Mouse (Mus musculus): ENCODE data around the gene Akap6. TPM values are rescaled to one million over a fixed set of nuclear protein-coding genes. Genes with fewer than 3 reads are reported as not detected.

Gene Akap6
- polyA plus RNA-seq, 1 experiment, result 0.59 TPM

DNA sequence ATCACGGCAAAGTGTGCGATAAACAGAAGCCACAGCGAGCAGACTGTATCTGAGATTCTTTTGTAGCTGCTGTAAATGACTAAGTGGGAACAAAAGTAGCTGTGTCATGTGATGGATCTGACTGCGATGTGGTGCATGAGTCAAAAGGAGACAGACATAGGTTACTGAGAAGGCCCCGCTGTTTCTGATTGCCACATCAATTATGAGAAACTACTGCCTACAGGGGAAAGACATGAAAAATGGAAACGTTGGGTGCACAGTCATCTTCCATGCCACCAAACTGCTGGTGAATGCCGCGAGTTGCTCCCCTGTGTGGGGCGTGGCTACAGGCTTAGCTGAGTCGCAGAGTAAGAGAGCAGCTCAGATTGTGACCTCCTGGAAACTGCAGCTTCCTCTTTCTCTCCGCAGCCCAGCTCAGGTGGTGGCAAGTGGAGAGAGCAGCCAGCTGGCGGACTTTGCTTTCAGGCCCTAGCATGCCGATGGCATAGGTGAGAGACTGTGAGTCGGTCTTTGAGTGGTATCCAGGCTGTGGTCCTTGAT lies 83.8 kb downstream of the Akap6 start:
- H3K4me3 ChIP-seq (ENCODE audit: control insufficient read depth, low read depth, low read length), result no peak overlapping the region
- no peaks in the 10 kb centered on the region for H3K4me1 ChIP-seq (ENCODE audit: control insufficient read depth, insufficient read depth, low read length)
- TF ChIP-seq CTCF (IDR thresholded peaks at IDR 0.05; ENCODE audit: control insufficient read depth, insufficient read depth, insufficient replicate concordance, low read depth, low read length) (no peak), POLR2A (IDR thresholded peaks at IDR 0.05; ENCODE audit: control insufficient read depth, low read depth, low read length) (no peak)
- no peak overlapping the region for H3K27ac ChIP-seq (ENCODE audit: control insufficient read depth, insufficient read depth, low read depth, low read length)
- no peaks in the 10 kb centered on the region for H3K36me3 ChIP-seq (ENCODE audit: control insufficient read depth, insufficient read depth, low read length)
- no peaks in the 10 kb centered on the region for H3K27me3 ChIP-seq (ENCODE audit: control insufficient read depth, insufficient read depth, low read length)

DNA sequence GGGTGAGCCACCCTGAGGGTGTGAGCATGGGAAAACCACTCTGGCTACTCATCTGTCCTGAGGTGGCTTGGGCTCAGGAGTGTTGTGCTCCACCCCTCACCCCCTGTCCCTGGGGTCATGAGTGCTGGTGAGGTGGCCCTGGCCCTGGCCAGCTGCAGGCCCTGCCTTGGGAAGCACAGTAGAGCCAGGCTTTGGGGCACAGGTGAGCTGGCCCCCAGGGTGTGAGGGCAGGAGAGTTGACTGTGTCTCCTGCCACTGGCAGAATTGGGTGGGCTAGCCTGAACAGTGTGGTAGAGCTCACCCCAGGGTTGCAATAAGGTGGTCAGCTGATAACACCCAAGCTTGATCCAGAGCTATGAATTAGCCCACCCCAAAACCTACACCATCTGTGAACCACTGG lies 86.0 kb downstream of the Akap6 start:
- H3K4me1 ChIP-seq (ENCODE audit: control insufficient read depth, insufficient read depth, low read length), result no peaks in the 10 kb centered on the region
- no peaks in the 10 kb centered on the region for H3K27me3 ChIP-seq (ENCODE audit: control insufficient read depth, insufficient read depth, low read length)
- H3K27ac ChIP-seq (ENCODE audit: control insufficient read depth, insufficient read depth, low read depth, low read length), result no peak overlapping the region
- TF ChIP-seq CTCF (IDR thresholded peaks at IDR 0.05; ENCODE audit: control insufficient read depth, insufficient read depth, insufficient replicate concordance, low read depth, low read length) (no peak), POLR2A (IDR thresholded peaks at IDR 0.05; ENCODE audit: control insufficient read depth, low read depth, low read length) (no peak)
- H3K36me3 ChIP-seq (ENCODE audit: control insufficient read depth, insufficient read depth, low read length), result no peaks in the 10 kb centered on the region
- H3K4me3 ChIP-seq (ENCODE audit: control insufficient read depth, low read depth, low read length), result no peak overlapping the region

DNA sequence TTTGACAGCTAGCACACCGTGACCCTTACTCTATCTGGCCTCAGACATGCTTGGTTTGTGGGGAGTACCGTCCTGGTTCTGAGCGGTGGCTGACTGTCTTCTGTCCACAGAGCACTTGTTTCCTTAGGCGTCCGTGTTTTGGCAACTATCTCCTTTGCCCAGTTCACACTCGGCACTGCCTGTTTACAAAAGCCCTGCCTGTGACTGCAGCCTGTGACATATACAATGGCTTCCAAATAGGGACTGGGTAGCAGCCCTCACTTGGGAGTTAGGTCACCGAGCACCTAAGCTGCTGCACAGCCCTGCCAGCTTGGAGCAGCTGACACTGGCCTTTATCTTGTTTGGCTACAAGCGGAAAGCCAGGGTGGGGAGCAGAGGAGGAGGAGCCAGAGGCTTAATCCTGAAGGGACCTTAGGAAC lies 91.2 kb downstream of the Akap6 start:
- Histone ChIP-seq H3K36me3 (ENCODE audit: control insufficient read depth, insufficient read depth, low read length) (no peaks in the 10 kb centered on the region), H3K27ac (ENCODE audit: control insufficient read depth, insufficient read depth, low read depth, low read length) (no peak overlapping the region), H3K4me3 (ENCODE audit: control insufficient read depth, low read depth, low read length) (no peak overlapping the region), H3K27me3 (ENCODE audit: control insufficient read depth, insufficient read depth, low read length) (no peaks in the 10 kb centered on the region), H3K4me1 (ENCODE audit: control insufficient read depth, insufficient read depth, low read length) (no peaks in the 10 kb centered on the region)
- TF ChIP-seq CTCF (IDR thresholded peaks at IDR 0.05; ENCODE audit: control insufficient read depth, insufficient read depth, insufficient replicate concordance, low read depth, low read length) (no peak), POLR2A (IDR thresholded peaks at IDR 0.05; ENCODE audit: control insufficient read depth, low read depth, low read length) (no peak)

DNA sequence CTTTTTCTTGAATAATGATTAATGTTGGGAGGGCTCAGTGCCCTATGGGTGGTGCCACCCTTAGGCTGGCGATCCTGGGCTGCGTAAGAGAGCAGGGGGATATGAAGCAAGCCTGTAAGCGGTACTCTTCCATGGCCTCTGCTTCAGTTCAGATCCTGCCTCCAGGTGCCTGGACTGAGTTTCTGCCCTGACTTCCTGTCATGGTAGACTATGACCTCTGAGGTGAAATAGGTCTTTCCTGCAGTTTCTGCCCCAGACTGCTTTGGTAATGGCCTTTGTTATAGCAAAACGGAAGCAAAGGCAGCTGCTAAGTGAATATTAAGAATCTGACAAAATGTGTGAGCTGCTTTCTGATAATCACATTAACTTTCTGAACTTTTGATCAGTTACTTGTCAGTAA lies 94.9 kb downstream of the Akap6 start:
- no peaks in the 10 kb centered on the region for H3K36me3 ChIP-seq (ENCODE audit: control insufficient read depth, insufficient read depth, low read length)
- H3K27ac ChIP-seq (ENCODE audit: control insufficient read depth, insufficient read depth, low read depth, low read length), result no peak overlapping the region
- H3K4me3 ChIP-seq (ENCODE audit: control insufficient read depth, low read depth, low read length), result no peak overlapping the region
- no peak for TF ChIP-seq POLR2A (IDR thresholded peaks at IDR 0.05; ENCODE audit: control insufficient read depth, low read depth, low read length)
- TF ChIP-seq CTCF (IDR thresholded peaks at IDR 0.05; ENCODE audit: control insufficient read depth, insufficient read depth, insufficient replicate concordance, low read depth, low read length), result no peak
- no peaks in the 10 kb centered on the region for H3K4me1 ChIP-seq (ENCODE audit: control insufficient read depth, insufficient read depth, low read length)
- no peaks in the 10 kb centered on the region for H3K27me3 ChIP-seq (ENCODE audit: control insufficient read depth, insufficient read depth, low read length)

DNA sequence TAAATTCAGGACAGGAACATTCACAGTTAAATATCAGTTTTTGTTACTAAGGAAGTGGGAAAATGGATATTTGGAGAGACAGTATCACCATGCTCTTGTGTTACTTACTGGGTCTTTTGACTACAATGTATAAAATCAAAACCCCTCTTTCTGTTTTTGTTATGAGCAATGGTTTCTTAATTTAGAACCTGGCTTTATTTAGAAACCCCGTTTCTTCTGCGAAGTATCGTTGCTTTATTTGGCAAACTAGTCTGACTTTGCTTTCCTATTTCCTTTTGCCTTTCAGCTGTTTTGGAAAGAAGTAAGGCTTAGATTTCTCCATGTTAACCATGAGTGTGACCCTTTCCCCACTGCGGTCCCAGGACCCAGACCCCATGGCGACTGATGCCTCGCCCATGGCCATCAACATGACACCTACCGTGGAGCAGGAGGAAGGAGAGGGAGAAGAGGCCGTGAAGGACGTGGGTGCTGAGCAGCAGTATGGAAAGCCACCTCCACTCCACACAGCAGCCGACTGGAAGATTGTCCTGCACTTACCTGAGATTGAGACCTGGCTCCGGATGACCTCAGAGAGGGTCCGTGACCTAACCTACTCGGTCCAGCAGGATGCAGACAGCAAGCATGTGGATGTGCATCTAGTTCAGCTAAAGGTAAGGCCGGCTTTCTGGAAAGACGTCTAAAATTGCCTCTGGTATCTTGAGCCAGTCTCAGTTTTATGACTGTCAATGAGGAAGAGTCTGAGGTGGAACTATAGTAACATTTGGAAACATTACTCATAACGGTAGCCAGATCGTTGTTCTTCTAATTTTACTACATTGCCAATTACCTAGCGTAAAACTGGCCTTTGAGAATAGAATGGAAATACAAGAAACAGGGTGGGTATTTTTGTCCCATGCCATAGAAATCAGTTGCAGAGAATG lies 96.6 kb downstream of the Akap6 start:
- TF ChIP-seq CTCF (IDR thresholded peaks at IDR 0.05; ENCODE audit: control insufficient read depth, insufficient read depth, insufficient replicate concordance, low read depth, low read length) (no peak), POLR2A (IDR thresholded peaks at IDR 0.05; ENCODE audit: control insufficient read depth, low read depth, low read length) (no peak)
- no peak overlapping the region for H3K27ac ChIP-seq (ENCODE audit: control insufficient read depth, insufficient read depth, low read depth, low read length)
- H3K4me3 ChIP-seq (ENCODE audit: control insufficient read depth, low read depth, low read length), result no peak overlapping the region
- no peaks in the 10 kb centered on the region for H3K27me3 ChIP-seq (ENCODE audit: control insufficient read depth, insufficient read depth, low read length)
- H3K4me1 ChIP-seq (ENCODE audit: control insufficient read depth, insufficient read depth, low read length), result no peaks in the 10 kb centered on the region
- H3K36me3 ChIP-seq (ENCODE audit: control insufficient read depth, insufficient read depth, low read length), result no peaks in the 10 kb centered on the region

DNA sequence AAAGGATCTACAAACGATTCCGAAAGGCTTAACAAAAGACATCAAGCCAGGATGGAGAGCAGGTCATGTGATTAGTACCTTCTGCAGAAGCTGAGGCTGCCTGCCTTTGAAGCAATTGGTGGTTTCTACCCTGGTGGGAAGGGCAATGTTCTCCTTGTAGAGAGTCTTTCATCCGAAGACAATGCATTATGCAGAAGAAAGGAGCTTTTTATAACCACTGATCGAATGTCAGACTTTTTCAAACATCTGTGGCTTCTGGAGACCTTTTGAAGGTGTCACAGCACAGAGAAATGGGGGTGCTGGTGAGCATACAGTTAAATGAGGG lies 97.2 kb downstream of the Akap6 start:
- Histone ChIP-seq H3K4me3 (ENCODE audit: control insufficient read depth, low read depth, low read length) (no peak overlapping the region), H3K4me1 (ENCODE audit: control insufficient read depth, insufficient read depth, low read length) (no peaks in the 10 kb centered on the region), H3K27ac (ENCODE audit: control insufficient read depth, insufficient read depth, low read depth, low read length) (no peak overlapping the region), H3K27me3 (ENCODE audit: control insufficient read depth, insufficient read depth, low read length) (no peaks in the 10 kb centered on the region), H3K36me3 (ENCODE audit: control insufficient read depth, insufficient read depth, low read length) (no peaks in the 10 kb centered on the region)
- TF ChIP-seq CTCF (IDR thresholded peaks at IDR 0.05; ENCODE audit: control insufficient read depth, insufficient read depth, insufficient replicate concordance, low read depth, low read length) (no peak), POLR2A (IDR thresholded peaks at IDR 0.05; ENCODE audit: control insufficient read depth, low read depth, low read length) (no peak)

DNA sequence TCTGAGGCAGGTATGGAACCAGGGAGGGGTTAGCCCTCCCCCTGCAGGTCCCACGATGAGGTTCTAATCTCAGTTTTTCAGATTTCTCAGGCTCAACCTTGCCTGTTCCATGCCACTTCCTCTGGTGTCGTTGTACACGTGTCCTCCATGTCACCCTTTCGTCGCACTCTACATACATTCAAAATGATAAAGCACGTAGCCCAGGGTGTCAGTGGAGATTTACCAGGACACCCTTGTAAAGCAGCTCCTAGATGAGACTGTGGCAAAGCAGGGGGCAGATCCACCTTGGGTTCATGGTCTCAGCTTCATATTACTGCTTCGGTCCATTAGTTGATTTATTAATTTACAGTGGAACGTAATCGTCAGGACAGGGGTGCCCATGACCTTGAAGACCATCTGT lies 100.5 kb downstream of the Akap6 start:
- H3K4me3 ChIP-seq (ENCODE audit: control insufficient read depth, low read depth, low read length), result no peak overlapping the region
- no peaks in the 10 kb centered on the region for H3K36me3 ChIP-seq (ENCODE audit: control insufficient read depth, insufficient read depth, low read length)
- no peaks in the 10 kb centered on the region for H3K4me1 ChIP-seq (ENCODE audit: control insufficient read depth, insufficient read depth, low read length)
- no peaks in the 10 kb centered on the region for H3K27me3 ChIP-seq (ENCODE audit: control insufficient read depth, insufficient read depth, low read length)
- H3K27ac ChIP-seq (ENCODE audit: control insufficient read depth, insufficient read depth, low read depth, low read length), result no peak overlapping the region
- TF ChIP-seq CTCF (IDR thresholded peaks at IDR 0.05; ENCODE audit: control insufficient read depth, insufficient read depth, insufficient replicate concordance, low read depth, low read length), result no peak
- TF ChIP-seq POLR2A (IDR thresholded peaks at IDR 0.05; ENCODE audit: control insufficient read depth, low read depth, low read length), result no peak

Data from testis, adult 2 months (tissue).